Mouse (Mus musculus): ENCODE results near the gene Ubald2.

GRCm38 (mm10) chr11:116466141-116466540 lies 32.2 kb downstream of the Ubald2 start, which contains the start of gene Qrich2:
- TF ChIP-seq POLR2A (IDR thresholded peaks at IDR 0.05; ENCODE audit: control insufficient read depth in 1 of 2, insufficient read depth in 1 of 2, low read depth in 1 of 2, low read length in 2 of 2, poor library complexity in 1 of 2) (no peak), NRF1 (IDR thresholded peaks at IDR 0.05; ENCODE audit: insufficient read depth, low read depth, low read length, poor library complexity, severe bottlenecking) (no peak), CTCF (IDR thresholded peaks at IDR 0.05 in 2 of 3, conservative IDR thresholded peaks at IDR 0.05 in 1 of 3; ENCODE audit: control insufficient read depth in 1 of 3, insufficient read depth in 1 of 3, low read depth in 2 of 3, low read length in 3 of 3, poor library complexity in 1 of 3, severe bottlenecking in 1 of 3) (no peak), NELFE (IDR thresholded peaks at IDR 0.05; ENCODE audit: low read depth, low read length) (no peak), CHD2 (IDR thresholded peaks at IDR 0.05; ENCODE audit: low read length) (no peak), MEF2A (IDR thresholded peaks at IDR 0.05; ENCODE audit: extremely low read depth, insufficient replicate concordance, low read depth, low read length, poor library complexity, severe bottlenecking) (no peak), TAL1 (IDR thresholded peaks at IDR 0.05; ENCODE audit: low read length) (no peak), HCFC1 (IDR thresholded peaks at IDR 0.05; ENCODE audit: low read depth, low read length) (no peak), EP300 (IDR thresholded peaks at IDR 0.05; ENCODE audit: low read depth in 1 of 2, low read length in 2 of 2) (no peak), MAX (IDR thresholded peaks at IDR 0.05; ENCODE audit: low read length) (no peak), ZC3H11A (IDR thresholded peaks at IDR 0.05; ENCODE audit: low read depth, low read length) (no peak), TBP (IDR thresholded peaks at IDR 0.05; ENCODE audit: low read depth, low read length) (no peak), BHLHE40 (IDR thresholded peaks at IDR 0.05; ENCODE audit: borderline replicate concordance, low read depth, low read length) (no peak)
